Mouse (Mus musculus) neutrophil, adult 59 days (primary cell): Measurements from ENCODE around the gene Ccdc34. TPM values are rescaled to one million over a fixed set of nuclear protein-coding genes. Genes with fewer than 3 reads are reported as not detected.

ENCODE experiments used
- total RNA-seq, 2 experiments: library from RNA; stranded (reverse); gene quantifications; 1 replicate in 1 of 2; 2 replicates in 1 of 2; pipeline ENCODE4 v1.2.4; 2023

Ccdc34 gene
- total RNA-seq = 10 to 100 TPM; 10.5 to 12.7 TPM

GRCm38 (mm10) chr2:110017616-110018505 is at the start of gene Ccdc34:
Ccdc34 (plus strand) TSS chr2:110017817.

Other genes with a start within 250 kb of the Ccdc34 start
- 10 to 100 TPM; 54.9 to 63.0 TPM for gene Lin7c, start 127.0 kb upstream of the Ccdc34 start, total RNA-seq
- 1 to 10 TPM; 1.7 to 2.2 TPM for gene Lgr4, start 100.2 kb upstream of the Ccdc34 start, total RNA-seq